Mouse (Mus musculus) lung, postnatal 0 days (tissue): ENCODE data around the gene Rnf17.

Experiments used
- CTCF ChIP-seq: IDR thresholded peaks from 2 replicates; pipeline ENCODE4 v1.5.1; 2016; ENCODE audit warnings: antibody characterized with exemption, mild to moderate bottlenecking
- EP300 ChIP-seq: IDR thresholded peaks from 2 replicates; pipeline ENCODE4 v1.6.1; 2016; ENCODE audit warnings: antibody characterized with exemption, mild to moderate bottlenecking, control low read depth

DNA sequence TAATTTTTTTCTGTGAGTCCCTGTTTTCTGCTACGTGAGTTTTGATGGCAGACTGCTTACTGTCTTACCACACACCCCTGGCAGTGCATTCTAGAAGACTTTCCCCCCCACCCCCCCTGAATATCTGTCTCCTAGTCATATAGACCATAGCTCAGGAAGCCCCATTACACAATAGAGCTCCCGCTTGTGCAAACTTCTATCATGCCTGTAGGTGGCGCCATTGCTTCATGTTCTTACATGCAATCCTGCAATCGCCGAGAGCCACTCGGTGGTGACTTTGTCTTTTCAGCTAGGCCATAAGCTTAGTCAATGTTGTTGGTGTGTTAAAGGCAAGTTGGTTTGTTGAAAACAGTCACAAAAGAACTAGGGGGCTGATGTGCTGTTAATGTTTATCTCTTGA, 26.6 kb upstream of the Rnf17 start:
- peak; percentile 91 for TF ChIP-seq CTCF
- no peak for TF ChIP-seq EP300
